Mouse (Mus musculus) heart, postnatal 25 days (tissue): ENCODE results near the gene Tspan10. TPM values are rescaled to one million over a fixed set of nuclear protein-coding genes. Genes with fewer than 3 reads are reported as not detected.

Experiments
- DNase-seq: peaks from one replicate; pipeline ENCODE4 v3.0.0; 2022; ENCODE audit warnings: low spot score
- intact Hi-C: fragments of 180-260 bp; cut with DNase I; formaldehyde crosslinking; loops from one replicate; pipeline ENCODE4 v1.15.1; 2025
- total RNA-seq, 2 experiments: library from RNA; stranded (reverse); gene quantifications; 2 replicates each; pipeline ENCODE4 v1.2.3; 2021

The Tspan10 gene
- total RNA-seq, 2 experiments from 2014 or later: 1.4 to 1.6 TPM

GRCm38 (mm10) chr11:120490291-120491046 lies 48.0 kb downstream of the Tspan10 start:
- DNase-seq: no peak
- intact Hi-C loops: no loop called here

GRCm38 (mm10) chr11:120491317-120492023 lies 49.0 kb downstream of the Tspan10 start, which contains the start of gene Slc25a10:
Gene Slc25a10, plus strand, starts transcription at chr11:120491840.
- intact Hi-C loops: no loop called here
- peak; percentile 82 for DNase-seq

- no peak for DNase-seq
- intact Hi-C loops: no loop called here
These were observed 49.8 kb downstream of the Tspan10 start for GRCm38 (mm10) chr11:120492024-120492877.

GRCm38 (mm10) chr11:120492878-120493203 lies 50.4 kb downstream of the Tspan10 start:
- intact Hi-C loops: no loop called here
- DNase-seq: no peak

- DNase-seq: no peak
- intact Hi-C loops: no loop called here
These were observed 50.9 kb downstream of the Tspan10 start for GRCm38 (mm10) chr11:120493351-120493750.

GRCm38 (mm10) chr11:120493911-120494310 lies 51.5 kb downstream of the Tspan10 start:
- DNase-seq: no peak
- intact Hi-C loops: no loop called here

Other genes starting within 250 kb of the Tspan10 start
- gene Bahcc1, start 209.7 kb upstream of the Tspan10 start, total RNA-seq: 1 to 10 TPM; 7.8 to 8.3 TPM
- 100 to 1,000 TPM; 282 to 346 TPM for gene Actg1, start 94.1 kb upstream of the Tspan10 start, total RNA-seq
- not detected for gene Fscn2, start 81.1 kb upstream of the Tspan10 start, total RNA-seq
- 10 to 100 TPM; 15.2 to 15.3 TPM for gene Faap100, start 63.9 kb upstream of the Tspan10 start, total RNA-seq
- gene Nploc4, start 4.9 kb upstream of the Tspan10 start, total RNA-seq: 10 to 100 TPM; 53.0 to 59.3 TPM
- under 1 TPM; 0.47 to 0.84 TPM for gene Pde6g, start 10.9 kb downstream of the Tspan10 start, total RNA-seq
- gene Oxld1, start 15.4 kb downstream of the Tspan10 start, total RNA-seq: 10 to 100 TPM; 53.7 to 56.4 TPM
- gene Ccdc137, start 15.5 kb downstream of the Tspan10 start, total RNA-seq: 1 to 10 TPM; 7.9 to 8.9 TPM
- 10 to 100 TPM; 10.5 to 10.6 TPM for gene Arl16, start 25.0 kb downstream of the Tspan10 start, total RNA-seq
- gene Mrpl12, start 42.0 kb downstream of the Tspan10 start, total RNA-seq: 100 to 1,000 TPM; 253 to 263 TPM
- gene Slc25a10, start 49.2 kb downstream of the Tspan10 start, total RNA-seq: 10 to 100 TPM; 13.1 to 14.8 TPM
- 1 to 10 TPM; 1.3 to 1.5 TPM for gene Gcgr, start 88.1 kb downstream of the Tspan10 start, total RNA-seq
- 10 to 100 TPM; 44.1 to 46.9 TPM for gene Mcrip1, start 107.1 kb downstream of the Tspan10 start, total RNA-seq
- not detected for gene Ppp1r27, start 108.5 kb downstream of the Tspan10 start, total RNA-seq
- gene P4hb, start 130.6 kb downstream of the Tspan10 start, total RNA-seq: 100 to 1,000 TPM; 228 to 255 TPM
- 100 to 1,000 TPM; 142 to 158 TPM for gene Arhgdia, start 139.0 kb downstream of the Tspan10 start, total RNA-seq
- 10 to 100 TPM; 49.3 to 52.6 TPM for gene Alyref, start 155.7 kb downstream of the Tspan10 start, total RNA-seq
- 10 to 100 TPM; 82.6 to 90.3 TPM for gene Anapc11, start 155.8 kb downstream of the Tspan10 start, total RNA-seq
- gene Npb, start 165.8 kb downstream of the Tspan10 start, total RNA-seq: not detected
- gene Pcyt2, start 175.3 kb downstream of the Tspan10 start, total RNA-seq: 10 to 100 TPM; 54.2 to 59.3 TPM
- gene Sirt7, start 182.6 kb downstream of the Tspan10 start, total RNA-seq: 1 to 10 TPM; 7.7 to 8.3 TPM
- gene Mafg, start 191.0 kb downstream of the Tspan10 start, total RNA-seq: 10 to 100 TPM; 38.7 to 42.1 TPM
- gene Pycr1, start 201.1 kb downstream of the Tspan10 start, total RNA-seq: 1 to 10 TPM; 1.6 to 2.3 TPM
- gene Myadml2, start 205.5 kb downstream of the Tspan10 start, total RNA-seq: 10 to 100 TPM; 78.3 to 78.8 TPM
- under 1 TPM in 1 of 2 experiments, not detected in 1; 0.20 TPM for gene Notum, start 218.5 kb downstream of the Tspan10 start, total RNA-seq
- 10 to 100 TPM; 33.0 to 33.9 TPM for gene Aspscr1, start 230.3 kb downstream of the Tspan10 start, total RNA-seq